Mouse (Mus musculus) neural tube, embryonic 12.5 days (tissue): Measurements from ENCODE around the gene Gas6. TPM values are rescaled to one million over a fixed set of nuclear protein-coding genes. Genes with fewer than 3 reads are reported as not detected.

Experiments used
- ATAC-seq: fragments of 200-750 bp; cut with Nextera tagmentation; 2 replicates; pipeline ENCODE4 v1.8.0; 2017; ENCODE audit warnings: low read depth, mild to moderate bottlenecking, moderate TSS enrichment, moderate library complexity; ENCODE audit not compliant: low FRiP score
- H3K27ac ChIP-seq: fragments of 300-500 bp; sonication (generic); 2 replicates; pipeline ENCODE4 v1.5.1; 2016
- H3K27me3 ChIP-seq: fragments of 300-500 bp; sonication (generic); replicated peaks from 2 replicates; pipeline ENCODE4 v1.6.1; 2016; ENCODE audit warnings: mild to moderate bottlenecking
- H3K36me3 ChIP-seq: fragments of 300-500 bp; sonication (generic); 2 replicates; pipeline ENCODE4 v1.6.1; 2016; ENCODE audit warnings: mild to moderate bottlenecking
- H3K4me1 ChIP-seq: fragments of 300-500 bp; sonication (generic); 2 replicates; pipeline ENCODE4 v1.6.1; 2016
- H3K4me2 ChIP-seq: fragments of 300-500 bp; sonication (generic); replicated peaks from 2 replicates; pipeline ENCODE4 v1.6.1; 2016; ENCODE audit warnings: mild to moderate bottlenecking
- H3K4me3 ChIP-seq: fragments of 300-500 bp; sonication (generic); 2 replicates; pipeline ENCODE4 v1.5.1; 2016
- H3K9ac ChIP-seq: fragments of 300-500 bp; sonication (generic); 2 replicates; pipeline ENCODE4 v1.6.1; 2016; ENCODE audit warnings: mild to moderate bottlenecking
- H3K9me3 ChIP-seq: fragments of 300-500 bp; sonication (generic); 2 replicates; pipeline ENCODE4 v1.6.1; 2016; ENCODE audit warnings: mild to moderate bottlenecking
- WGBS: fragments of 180-500 bp; shearing (Covaris S2); methylation state at CpG from one replicate; pipeline ENCODE4 v1.1.7; 2016; 5-methylcytosine and 5-hydroxymethylcytosine counted together
- polyA plus RNA-seq: library from polyadenylated mRNA; unstranded; fragments of >200 nt; fragmentation: Nextera tagmentation; extraction: Ambion mirVana; gene quantifications from 2 replicates; pipeline ENCODE4 v1.2.1, GENCODE M21; 2016

The Gas6 gene
- polyA plus RNA-seq, 1 experiment from 2014 or later, result 18.4 TPM

DNA sequence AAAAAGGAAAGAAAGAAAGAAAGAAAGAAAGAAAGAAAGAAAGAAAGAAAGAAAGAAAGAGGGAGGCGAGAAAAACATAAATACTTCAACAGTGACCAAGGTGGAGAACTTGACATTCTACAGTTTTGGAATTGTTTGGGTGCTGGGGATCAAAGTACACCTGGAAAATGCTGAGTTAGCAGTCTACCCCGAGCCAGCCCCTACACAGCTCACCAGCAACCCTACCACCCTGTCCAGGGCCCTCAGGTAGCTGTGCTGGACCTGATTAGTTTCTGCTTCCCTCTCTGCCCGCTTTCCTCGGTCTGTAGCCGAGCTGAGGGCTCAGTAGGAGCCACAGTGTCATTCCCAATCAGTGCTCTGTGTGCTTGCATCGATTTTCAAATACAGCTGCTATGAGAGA, 26.1 kb upstream of the Gas6 start:
- Histone ChIP-seq H3K9ac (no peak overlapping the region), H3K4me3 (no peak overlapping the region), H3K27me3 (no peaks in the 10 kb centered on the region), H3K36me3 (no peaks in the 10 kb centered on the region), H3K4me2 (no peak overlapping the region), H3K4me1 (no peaks in the 10 kb centered on the region), H3K27ac (no peak overlapping the region), H3K9me3 (no peaks in the 10 kb centered on the region)
- WGBS, result 74% methylated on average over 6 of the region's 6 CpGs
- no peak for ATAC-seq

- Histone ChIP-seq H3K4me2 (no peak overlapping the region), H3K4me1 (no peaks in the 10 kb centered on the region), H3K27me3 (no peaks in the 10 kb centered on the region), H3K36me3 (no peaks in the 10 kb centered on the region), H3K27ac (no peak overlapping the region), H3K9ac (no peak overlapping the region), H3K4me3 (no peak overlapping the region), H3K9me3 (no peaks in the 10 kb centered on the region)
- WGBS, result 90% methylated on average over 9 of the region's 9 CpGs
- no peak for ATAC-seq
Observed at GRCm38 (mm10) chr8:13519503-13519902, 25.2 kb upstream of the Gas6 start.

- no peaks in the 10 kb centered on the region for H3K9me3 ChIP-seq
- H3K4me2 ChIP-seq, result no peak overlapping the region
- no peak overlapping the region for H3K9ac ChIP-seq
- no peaks in the 10 kb centered on the region for H3K36me3 ChIP-seq
- H3K4me1 ChIP-seq, result no peaks in the 10 kb centered on the region
- WGBS, result 93% methylated on average over 6 of the region's 6 CpGs
- H3K4me3 ChIP-seq, result no peak overlapping the region
- no peaks in the 10 kb centered on the region for H3K27me3 ChIP-seq
- H3K27ac ChIP-seq, result no peak overlapping the region
- no peak for ATAC-seq
Observed at GRCm38 (mm10) chr8:13517284-13517781, 23.0 kb upstream of the Gas6 start.

DNA sequence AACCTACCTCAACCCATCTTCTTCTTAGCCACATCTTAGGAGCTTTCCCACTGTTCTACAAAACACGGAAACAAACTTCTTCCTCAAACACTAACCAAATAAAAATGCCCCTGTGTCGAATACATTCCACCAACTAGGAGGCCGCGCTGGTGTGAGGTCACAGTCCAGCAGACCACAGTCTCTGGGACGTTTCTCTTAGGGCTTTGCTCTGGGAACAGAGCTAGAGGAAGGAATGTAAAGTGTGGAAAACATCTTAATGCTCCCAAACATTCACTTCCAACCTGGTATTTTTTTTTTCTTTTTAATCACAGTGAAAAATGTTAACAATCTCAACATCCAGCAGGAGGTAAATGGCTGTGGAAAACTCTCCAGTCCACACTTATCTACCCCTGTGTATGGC, 22.4 kb upstream of the Gas6 start:
- Histone ChIP-seq H3K27ac (no peak overlapping the region), H3K4me3 (no peak overlapping the region), H3K4me1 (no peaks in the 10 kb centered on the region), H3K36me3 (no peaks in the 10 kb centered on the region), H3K9ac (no peak overlapping the region), H3K27me3 (no peaks in the 10 kb centered on the region), H3K4me2 (no peak overlapping the region), H3K9me3 (no peaks in the 10 kb centered on the region)
- 89% methylated on average over 5 of the region's 5 CpGs for WGBS
- no peak for ATAC-seq

- Histone ChIP-seq H3K9me3 (no peaks in the 10 kb centered on the region), H3K27me3 (no peaks in the 10 kb centered on the region), H3K4me3 (no peak overlapping the region), H3K36me3 (no peaks in the 10 kb centered on the region), H3K9ac (no peak overlapping the region), H3K4me2 (no peak overlapping the region), H3K27ac (no peak overlapping the region), H3K4me1 (no peaks in the 10 kb centered on the region)
- ATAC-seq, result no peak
- WGBS, result 77% methylated on average over 7 of the region's 7 CpGs
Observed at GRCm38 (mm10) chr8:13516011-13516442, 21.7 kb upstream of the Gas6 start.

- Histone ChIP-seq H3K27ac (no peak overlapping the region), H3K4me2 (no peak overlapping the region), H3K4me1 (no peaks in the 10 kb centered on the region), H3K36me3 (no peaks in the 10 kb centered on the region), H3K4me3 (no peak overlapping the region), H3K9me3 (no peaks in the 10 kb centered on the region), H3K9ac (no peak overlapping the region), H3K27me3 (no peaks in the 10 kb centered on the region)
- no peak for ATAC-seq
- 79% methylated on average over 5 of the region's 5 CpGs for WGBS
Observed at GRCm38 (mm10) chr8:13513556-13514370, 19.5 kb upstream of the Gas6 start.

DNA sequence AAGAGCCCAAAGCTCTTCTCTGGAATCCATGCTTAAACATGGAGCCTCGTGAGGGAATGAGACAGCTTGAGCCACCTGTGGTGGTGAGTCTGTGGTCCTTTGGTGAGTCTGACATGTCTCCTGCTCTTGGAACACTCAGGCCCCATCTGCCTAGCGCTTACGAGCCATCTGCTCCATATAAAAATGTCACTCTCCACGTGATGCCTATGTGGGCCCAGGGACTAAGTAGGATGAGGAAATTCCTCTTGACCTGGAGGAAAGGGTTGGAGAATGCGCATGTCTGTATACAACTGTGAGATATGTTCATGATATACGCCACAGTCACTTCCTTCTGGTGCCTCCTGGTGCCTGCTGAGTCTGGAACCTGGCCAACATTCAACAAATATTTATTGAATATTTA, 18.4 kb upstream of the Gas6 start:
- Histone ChIP-seq H3K4me1 (no peaks in the 10 kb centered on the region), H3K4me2 (no peak overlapping the region), H3K27ac (no peak overlapping the region), H3K27me3 (no peaks in the 10 kb centered on the region), H3K4me3 (no peak overlapping the region), H3K9ac (no peak overlapping the region), H3K9me3 (no peaks in the 10 kb centered on the region), H3K36me3 (no peaks in the 10 kb centered on the region)
- 79% methylated on average over 6 of the region's 6 CpGs for WGBS
- ATAC-seq, result no peak

GRCm38 (mm10) chr8:13512016-13512415, 17.7 kb upstream of the Gas6 start:
- 69% methylated on average over 5 of the region's 5 CpGs for WGBS
- H3K4me1 ChIP-seq, result no peaks in the 10 kb centered on the region
- no peak overlapping the region for H3K4me2 ChIP-seq
- no peaks in the 10 kb centered on the region for H3K36me3 ChIP-seq
- ATAC-seq, result no peak
- no peak overlapping the region for H3K4me3 ChIP-seq
- no peaks in the 10 kb centered on the region for H3K9me3 ChIP-seq
- no peaks in the 10 kb centered on the region for H3K27me3 ChIP-seq
- no peak overlapping the region for H3K9ac ChIP-seq
- no peak overlapping the region for H3K27ac ChIP-seq

GRCm38 (mm10) chr8:13507284-13507937, 13.1 kb upstream of the Gas6 start:
- Histone ChIP-seq H3K4me3 (no peak overlapping the region), H3K4me2 (no peak overlapping the region), H3K27me3 (no peaks in the 10 kb centered on the region), H3K9ac (no peak overlapping the region), H3K36me3 (no peaks in the 10 kb centered on the region), H3K4me1 (no peaks in the 10 kb centered on the region), H3K27ac (no peak overlapping the region), H3K9me3 (no peaks in the 10 kb centered on the region)
- 86% methylated on average over 3 of the region's 3 CpGs for WGBS
- no peak for ATAC-seq

DNA sequence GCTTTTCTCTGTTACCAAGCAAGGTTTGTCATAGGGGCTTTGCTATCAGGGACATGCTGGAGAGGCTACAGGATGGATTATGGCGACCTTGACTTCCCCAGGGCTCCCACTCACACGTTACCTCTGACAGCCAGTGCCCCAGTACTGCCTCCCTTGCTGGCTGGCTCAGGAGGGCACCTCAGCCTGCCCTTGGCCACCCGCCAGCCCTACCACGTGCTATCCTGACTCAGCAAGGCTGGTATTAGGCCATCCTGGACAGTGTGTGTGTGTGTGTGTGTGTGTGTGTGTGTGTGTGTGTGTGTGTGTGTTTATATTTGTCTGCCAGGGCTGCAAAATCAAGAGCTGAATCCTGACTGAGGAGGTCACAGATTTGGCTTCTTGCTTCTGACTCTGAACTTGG, 12.6 kb upstream of the Gas6 start:
- H3K4me1 ChIP-seq, result no peaks in the 10 kb centered on the region
- no peak overlapping the region for H3K4me3 ChIP-seq
- 61% methylated on average over 4 of the region's 4 CpGs for WGBS
- no peaks in the 10 kb centered on the region for H3K36me3 ChIP-seq
- H3K9me3 ChIP-seq, result no peaks in the 10 kb centered on the region
- no peak for ATAC-seq
- H3K9ac ChIP-seq, result no peak overlapping the region
- H3K27ac ChIP-seq, result no peak overlapping the region
- no peak overlapping the region for H3K4me2 ChIP-seq
- no peaks in the 10 kb centered on the region for H3K27me3 ChIP-seq

DNA sequence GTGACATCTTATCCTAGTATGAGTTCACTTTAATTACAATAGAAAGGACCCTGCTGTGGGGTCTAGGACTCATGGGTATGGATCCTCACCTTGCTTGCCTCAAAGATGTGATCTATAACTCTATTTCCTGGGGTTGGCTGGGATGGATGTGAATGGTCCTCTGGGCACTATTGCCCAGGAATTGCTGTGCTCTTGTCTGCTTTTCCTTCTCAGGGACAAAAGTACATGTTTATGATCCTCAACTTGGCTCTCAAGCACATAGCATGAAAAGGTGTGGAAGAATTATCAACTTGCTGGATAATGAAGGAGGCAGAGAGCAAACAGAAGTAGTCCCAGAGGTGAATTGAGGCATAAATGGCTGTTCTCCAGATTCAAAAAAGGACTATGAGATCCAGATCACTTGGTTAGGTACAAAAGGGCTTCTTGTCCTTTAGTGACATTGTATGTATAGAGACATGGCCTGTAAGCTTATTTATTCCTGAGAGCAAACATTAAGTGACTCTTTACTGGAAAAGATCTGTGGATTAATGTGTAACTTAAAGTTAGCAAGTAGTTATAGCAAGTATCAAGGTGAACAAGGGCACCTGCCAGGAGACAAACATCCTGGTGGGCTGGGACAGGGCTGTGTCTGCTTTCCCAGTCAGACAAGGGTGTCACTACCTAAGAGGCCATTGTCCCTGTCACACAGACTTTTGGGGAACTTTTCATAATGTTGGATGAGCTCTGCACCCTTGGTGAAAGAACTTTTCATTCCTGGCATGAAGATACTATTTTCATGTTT, 10.8 kb upstream of the Gas6 start:
- no peaks in the 10 kb centered on the region for H3K9me3 ChIP-seq
- H3K4me2 ChIP-seq, result no peak overlapping the region
- H3K27ac ChIP-seq, result no peak overlapping the region

GRCm38 (mm10) chr8:13503936-13504606, 9.8 kb upstream of the Gas6 start:
- 90% methylated on average over 8 of the region's 8 CpGs for WGBS

More for the DNA sequence above, 10.8 kb upstream of the Gas6 start:
- H3K27me3 ChIP-seq, result no peaks in the 10 kb centered on the region
- H3K36me3 ChIP-seq, result no peaks in the 10 kb centered on the region
- no peak overlapping the region for H3K9ac ChIP-seq
- ATAC-seq, result no peak
- H3K4me1 ChIP-seq, result no peaks in the 10 kb centered on the region
- H3K4me3 ChIP-seq, result no peak overlapping the region

More at GRCm38 (mm10) chr8:13503936-13504606, 9.8 kb upstream of the Gas6 start:
- ATAC-seq, result no peak
- H3K4me2 ChIP-seq, result no peak overlapping the region
- no peaks in the 10 kb centered on the region for H3K27me3 ChIP-seq
- no peak overlapping the region for H3K27ac ChIP-seq
- H3K9me3 ChIP-seq, result no peaks in the 10 kb centered on the region
- H3K36me3 ChIP-seq, result no peaks in the 10 kb centered on the region
- H3K4me1 ChIP-seq, result no peaks in the 10 kb centered on the region
- no peak overlapping the region for H3K9ac ChIP-seq
- H3K4me3 ChIP-seq, result no peak overlapping the region
